Mouse (Mus musculus) regulatory T cell (primary cell): ENCODE measurements around the gene Lect2.

Source experiments
- in situ Hi-C: fragments of 300-600 bp; cut with MboI, MseI; formaldehyde crosslinking; loops from one replicate; pipeline ENCODE4 v1.15.1; 2025; ENCODE audit warnings: high pct_unique_total_duplicates

The Lect2 gene

DNA sequence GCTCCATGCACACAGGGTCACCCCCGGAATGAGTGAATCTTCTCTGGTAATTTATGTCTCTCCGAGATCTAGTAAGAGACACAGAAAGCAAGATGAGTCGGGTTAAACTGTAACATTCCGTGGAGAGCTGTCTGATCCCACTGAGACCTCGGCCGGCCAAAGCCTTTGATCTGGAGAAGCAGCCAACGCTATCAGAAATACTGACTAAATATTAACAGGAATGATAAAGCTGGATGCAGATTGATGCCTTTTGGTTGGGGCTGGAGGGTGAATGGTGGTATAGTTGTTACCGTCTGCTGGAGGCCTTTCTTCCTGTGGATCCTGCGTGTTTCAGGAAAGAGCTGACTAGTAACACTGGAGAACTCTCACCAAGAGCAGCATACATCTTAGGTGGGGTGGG lies at the start of gene Lect2:
Lect2 (minus strand) TSS at position 102 of the 400 bp plus-strand sequence.
- in situ Hi-C loops: no loop called here

DNA sequence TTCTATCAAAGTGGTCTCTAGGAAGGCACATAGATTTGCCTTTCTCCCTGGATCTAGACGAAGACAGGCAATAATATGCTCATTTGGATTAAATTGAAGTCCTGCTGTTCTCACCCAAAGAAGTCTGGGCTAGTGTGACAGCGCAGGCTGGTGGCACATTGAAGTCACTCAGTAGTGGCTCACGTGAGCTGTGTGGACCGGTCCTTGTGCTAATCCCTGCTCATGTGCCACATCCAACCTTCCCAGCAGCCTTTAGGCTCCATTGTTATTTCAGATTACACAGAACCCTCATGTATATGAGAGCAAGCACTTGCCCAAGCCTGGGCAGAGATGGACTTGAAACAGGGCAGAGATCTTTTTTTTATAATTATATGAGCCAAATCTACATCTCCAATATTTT lies 49.0 kb upstream of the Lect2 start:
- in situ Hi-C loops: no loop called here

DNA sequence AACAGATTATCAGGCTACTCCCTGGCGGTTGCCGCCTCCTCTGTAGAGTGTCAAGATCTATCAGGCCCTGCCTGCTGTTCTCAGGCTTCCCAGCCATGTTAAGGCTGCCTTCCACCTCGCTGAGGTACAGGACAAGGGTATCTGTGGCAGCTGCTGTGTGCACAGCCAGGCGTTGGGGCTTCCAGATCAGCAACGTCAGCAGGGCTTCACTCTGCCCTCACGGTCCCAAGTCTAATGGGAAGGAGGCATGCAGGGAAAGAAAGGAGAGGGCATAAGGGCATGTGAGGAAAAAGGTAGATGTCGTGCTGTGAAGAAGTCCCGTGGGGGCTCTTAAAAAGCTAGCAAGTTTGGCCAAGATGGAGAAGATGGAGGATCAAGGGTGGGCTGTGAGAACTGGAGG lies 46.9 kb upstream of the Lect2 start:
- in situ Hi-C loops: no loop called here

DNA sequence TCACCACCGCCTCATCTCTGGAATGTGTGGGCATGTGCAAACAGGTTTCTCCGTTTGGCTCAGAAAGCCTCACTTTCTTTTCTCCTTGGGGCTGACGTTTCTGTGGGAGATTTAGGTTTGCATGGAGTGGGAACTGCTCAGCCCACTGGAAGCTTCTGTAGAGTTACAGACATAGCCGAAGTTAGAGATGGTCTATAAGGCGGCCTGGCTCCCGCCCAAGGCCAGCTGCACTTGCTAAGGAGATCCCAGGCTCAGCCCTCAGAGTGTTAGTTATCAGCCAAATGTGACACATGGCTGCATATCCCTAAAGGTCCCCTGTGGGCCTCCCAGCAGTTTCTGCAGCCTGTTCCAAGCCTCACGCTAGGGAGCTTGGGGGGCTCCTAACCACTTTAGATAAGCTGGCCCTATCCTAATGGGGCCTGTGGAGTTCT lies 45.7 kb upstream of the Lect2 start:
- in situ Hi-C loops: no loop called here

DNA sequence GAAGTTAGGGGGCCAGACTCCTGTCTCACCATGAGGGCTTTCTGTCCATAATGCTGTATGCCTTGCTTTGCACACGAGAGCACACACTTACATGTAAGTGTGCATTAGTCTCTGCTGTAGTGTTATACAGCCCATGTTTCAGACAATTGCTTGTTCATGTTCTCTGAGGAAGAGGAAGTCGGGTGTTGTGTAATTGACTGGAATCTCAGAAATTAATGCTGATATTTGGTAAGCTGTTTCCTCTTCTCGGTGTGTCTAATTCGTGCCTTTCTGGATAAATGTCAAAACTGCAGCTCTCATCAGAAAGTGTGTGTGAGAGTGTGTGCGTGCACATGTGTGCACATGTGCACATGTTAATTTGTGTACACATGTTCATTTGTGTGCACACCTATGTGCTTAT lies 44.9 kb upstream of the Lect2 start:
- in situ Hi-C loops: no loop called here

DNA sequence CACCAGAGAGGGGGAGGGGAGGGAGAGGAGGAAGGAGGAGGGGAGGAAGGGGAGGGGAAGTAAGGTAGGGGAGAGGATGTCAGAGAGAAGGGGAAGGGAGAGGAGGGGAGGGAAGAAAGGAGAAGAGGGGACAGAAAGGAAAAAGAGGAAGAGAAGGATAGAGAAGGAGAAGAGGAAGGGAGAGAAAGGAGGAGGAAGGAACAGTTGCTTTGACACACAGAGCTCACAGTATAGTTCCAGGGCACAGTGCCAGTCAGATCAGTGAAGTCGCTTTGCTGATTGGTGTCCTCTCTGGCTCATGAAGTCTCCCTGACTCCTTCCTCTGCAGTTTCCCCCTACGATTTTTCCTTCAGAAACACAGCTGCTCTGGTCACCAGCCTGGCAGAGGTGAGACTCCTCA lies 43.6 kb upstream of the Lect2 start:
- in situ Hi-C loops: no loop called here

DNA sequence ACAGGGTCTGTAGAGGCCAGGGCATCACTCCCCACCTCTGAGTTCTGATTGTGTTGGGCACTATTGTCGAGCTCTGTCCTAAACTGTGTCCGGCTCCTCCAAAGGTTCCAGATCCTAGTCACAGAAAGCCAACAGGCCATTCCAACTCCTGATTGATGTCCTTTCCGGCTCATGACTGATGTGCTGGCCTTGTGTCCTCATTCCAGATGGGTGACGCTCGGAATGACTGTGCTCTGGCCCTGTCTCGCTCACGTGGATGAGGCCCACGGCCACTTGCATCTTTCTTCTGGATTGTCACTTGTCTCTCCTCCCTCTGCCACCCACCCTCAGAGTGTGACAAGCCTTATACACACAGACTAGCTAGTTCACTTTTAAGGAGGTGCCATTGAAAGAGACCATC lies 42.9 kb upstream of the Lect2 start:
- in situ Hi-C loops: no loop called here

DNA sequence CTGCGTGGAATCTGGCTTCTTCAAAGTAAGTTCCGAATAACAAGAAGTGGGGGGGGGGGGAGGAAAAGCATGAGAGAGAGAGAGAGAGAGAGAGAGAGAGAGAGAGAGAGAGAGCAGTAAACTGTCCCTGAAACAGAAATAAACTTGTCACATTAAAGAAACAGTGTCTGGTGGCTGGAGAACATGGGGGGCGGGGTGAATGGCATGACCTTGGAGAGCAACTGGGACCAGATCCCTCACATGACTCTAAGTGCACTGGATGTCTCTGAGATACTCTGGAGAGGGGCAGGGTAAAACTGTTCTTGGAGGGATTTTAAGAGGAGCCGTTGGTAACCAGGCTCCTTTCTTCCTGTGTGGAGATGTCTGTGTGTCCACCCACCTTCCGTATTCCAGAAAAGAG lies 41.9 kb upstream of the Lect2 start:
- in situ Hi-C loops: no loop called here

DNA sequence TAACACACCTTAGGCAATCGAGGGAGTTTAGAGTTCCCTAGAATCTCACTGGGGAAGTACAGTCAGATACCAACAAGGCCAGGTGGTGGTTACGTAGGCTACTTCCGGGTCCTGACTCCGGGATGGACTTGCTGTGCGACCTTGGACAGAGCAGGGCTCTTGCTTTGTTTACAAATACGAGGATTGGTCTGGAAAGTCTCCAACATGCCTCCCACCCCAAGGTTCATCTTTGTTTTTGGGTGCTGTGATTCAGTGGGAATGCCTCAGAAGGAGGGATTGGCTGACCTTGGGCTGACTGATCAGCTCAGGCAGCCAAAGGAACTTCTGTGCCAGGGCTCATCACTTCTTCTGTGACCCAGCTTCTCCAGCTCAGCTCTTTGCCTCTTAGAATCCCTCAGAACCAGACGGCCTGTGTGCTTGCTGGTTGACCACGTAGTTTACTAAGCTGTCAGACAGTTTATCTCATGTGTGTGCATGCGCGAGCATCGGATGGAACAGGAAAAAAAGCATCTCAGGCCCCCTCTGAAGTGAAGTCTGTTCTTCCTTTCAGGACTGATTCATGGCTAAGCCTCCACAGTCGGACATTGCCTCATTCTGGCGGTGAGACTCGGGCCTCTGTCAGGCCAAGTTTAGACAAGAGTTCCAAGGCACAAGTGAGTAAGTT lies 40.3 kb upstream of the Lect2 start:
- in situ Hi-C loops: no loop called here

DNA sequence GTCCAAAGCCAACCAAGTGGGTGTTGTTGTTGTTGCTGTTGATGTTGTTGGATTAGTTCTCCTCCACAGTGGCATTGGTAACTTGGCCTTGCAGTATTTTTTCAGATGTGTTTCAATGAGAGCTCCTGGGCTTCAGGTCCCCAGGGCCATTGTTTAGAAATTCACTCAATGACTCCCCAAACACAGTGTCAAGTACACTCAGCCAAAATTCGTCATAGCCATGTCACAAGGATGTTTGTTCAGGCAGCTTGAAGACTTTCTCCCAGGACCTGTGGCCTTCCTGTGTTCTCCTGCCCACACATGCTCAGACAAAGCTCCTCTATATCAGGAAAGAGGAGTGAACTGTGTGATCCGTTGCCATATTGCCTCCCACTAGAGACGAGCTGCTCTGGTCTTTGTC lies 37.7 kb upstream of the Lect2 start:
- in situ Hi-C loops: no loop called here

DNA sequence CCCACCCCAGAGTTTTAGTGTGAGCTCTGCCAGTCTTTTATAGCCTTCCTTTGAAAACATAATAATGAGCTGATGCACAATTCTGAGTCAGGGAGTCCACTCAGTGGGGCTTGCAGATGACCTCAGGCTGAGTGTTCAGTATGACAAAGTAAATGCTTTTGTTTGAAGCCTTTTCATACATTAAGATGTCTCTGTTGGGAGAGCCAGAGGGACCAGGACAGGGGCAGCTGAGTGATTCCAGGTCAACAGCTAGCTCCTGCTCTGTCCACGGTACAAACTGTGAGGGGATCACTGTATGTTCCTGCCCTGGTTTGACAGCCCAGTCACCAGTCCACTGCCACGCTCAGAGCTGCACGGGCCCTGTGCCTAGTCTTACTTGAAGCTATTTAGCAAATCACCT lies 34.4 kb upstream of the Lect2 start:
- in situ Hi-C loops: no loop called here

DNA sequence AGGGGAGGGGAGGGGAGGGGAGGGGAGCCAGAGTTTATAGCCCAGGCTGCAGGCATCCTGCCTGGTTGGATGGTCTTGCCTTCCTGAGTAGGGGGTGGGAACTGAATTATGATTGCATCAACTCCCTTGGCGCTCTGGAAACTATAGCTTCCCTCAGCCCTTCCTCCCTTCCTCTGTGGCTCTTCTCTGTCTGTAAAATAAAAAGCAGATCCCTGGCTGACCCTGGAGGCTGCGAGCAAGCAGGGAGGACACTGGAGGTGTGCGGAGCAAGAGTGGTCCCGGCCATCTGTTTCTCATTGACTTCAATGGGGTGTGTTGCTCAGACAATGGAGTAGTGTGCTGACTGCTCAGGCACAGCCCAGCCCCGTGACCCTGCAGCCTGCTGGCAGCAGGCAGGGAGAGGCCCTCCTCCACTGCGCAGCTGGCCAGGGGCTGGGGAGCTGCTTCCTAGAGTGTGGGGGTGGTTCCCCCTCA lies 33.7 kb upstream of the Lect2 start:
- in situ Hi-C loops: no loop called here

DNA sequence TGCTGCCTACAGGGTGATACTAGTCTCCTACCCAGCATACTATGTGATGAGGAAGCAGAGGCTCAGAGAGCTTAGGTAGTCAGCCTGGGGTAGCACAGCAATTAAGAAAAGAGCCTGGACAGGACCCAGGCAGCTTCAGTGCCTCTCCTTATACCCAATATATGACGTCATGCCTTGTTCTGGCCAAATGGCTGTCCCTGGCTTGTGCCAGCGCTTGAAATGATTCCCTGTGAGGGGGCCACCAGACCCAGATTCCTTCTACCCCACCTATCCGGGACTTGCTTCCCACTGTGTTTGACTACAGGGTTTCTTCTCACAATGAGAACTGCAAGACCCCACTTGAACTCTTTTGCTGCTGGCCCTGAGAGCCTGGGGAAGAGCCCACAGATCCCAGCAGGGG lies 33.2 kb upstream of the Lect2 start:
- in situ Hi-C loops: no loop called here

DNA sequence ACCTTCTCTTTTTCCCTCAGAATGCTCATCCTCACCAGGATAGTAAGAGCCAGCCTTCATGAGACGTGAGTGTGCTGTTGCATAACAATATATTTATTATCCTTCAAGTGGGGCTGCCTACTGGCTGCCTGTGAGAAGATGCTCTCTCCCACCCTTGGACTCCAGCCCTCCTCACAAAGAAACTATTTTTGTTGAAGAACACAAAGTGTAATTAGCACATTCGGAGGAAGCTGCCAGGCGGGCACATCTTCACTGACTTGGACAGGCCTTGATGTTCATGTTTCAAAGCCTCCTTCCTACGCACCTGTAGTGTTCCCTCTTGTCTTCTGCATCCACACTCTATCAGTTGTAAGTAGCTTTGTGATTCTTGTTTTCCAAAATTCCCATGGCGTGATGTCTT lies 32.1 kb upstream of the Lect2 start:
- in situ Hi-C loops: no loop called here

DNA sequence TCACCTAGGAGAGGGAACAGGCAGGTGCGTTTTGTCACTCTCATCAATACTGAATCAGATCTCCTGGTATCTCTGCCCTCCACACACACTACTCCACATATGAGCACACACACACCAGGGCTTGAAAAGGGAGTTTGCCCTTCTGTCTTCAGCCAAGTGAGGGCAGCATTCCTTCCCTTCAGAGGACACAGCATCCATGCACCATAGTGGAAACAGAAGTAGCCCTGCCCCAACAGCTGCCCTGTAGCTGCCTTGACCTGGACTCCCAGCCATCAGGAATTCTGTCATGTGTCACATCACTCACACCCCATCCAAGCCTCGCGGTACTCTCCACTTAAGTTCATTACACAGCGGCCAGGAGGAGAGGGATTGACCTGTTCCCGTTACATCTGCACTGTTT lies 29.8 kb upstream of the Lect2 start:
- in situ Hi-C loops: no loop called here

DNA sequence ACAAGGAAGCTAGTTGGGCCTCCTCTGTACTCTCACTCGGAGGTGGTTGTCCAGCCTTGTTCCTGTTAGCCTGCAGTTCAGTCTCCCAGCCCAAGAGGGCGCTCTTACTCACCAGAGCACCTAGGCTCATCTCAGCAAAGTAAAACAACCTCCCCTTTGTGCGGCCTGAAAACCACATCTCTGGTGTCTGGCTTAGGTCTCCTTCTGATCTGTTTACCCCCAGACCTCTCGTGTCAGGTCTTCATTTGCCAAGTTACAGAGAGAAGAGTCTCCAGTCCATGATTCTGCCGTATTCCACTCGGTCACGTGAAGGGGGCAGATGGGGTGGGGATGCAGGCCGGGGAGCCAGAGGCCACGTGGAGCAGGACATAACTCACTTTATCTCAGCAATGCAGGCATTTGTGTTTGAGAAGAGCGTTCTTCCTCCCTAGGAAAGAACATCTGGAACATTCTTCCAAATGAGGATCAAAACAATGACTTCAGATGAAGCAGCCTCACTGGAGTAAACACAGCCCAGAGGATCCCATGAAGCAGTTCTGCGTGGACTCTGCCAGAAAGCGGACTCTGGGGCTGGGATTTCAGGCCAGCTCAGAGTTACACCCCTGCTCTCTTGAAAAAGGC lies 27.5 kb upstream of the Lect2 start:
- in situ Hi-C loops: no loop called here

DNA sequence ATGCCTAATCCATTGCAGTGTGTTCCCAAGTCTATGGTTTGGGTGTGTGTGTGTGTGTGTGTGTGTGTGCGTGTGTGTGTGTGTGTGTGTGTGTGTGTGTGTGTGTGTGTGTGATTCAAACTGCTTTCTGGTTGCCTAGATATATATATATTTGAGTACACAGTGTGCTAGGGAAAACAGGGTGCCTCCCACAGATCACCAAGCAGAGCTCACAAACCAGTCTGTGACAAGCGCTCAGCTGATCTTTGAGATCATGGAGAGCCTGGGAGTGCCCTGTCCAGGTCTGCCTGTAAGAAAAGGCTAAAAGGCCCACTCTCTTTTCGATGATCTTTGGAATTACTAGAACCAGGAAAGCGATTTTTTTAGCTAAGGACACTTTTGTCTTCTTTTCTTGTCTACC lies 26.8 kb upstream of the Lect2 start:
- in situ Hi-C loops: no loop called here

DNA sequence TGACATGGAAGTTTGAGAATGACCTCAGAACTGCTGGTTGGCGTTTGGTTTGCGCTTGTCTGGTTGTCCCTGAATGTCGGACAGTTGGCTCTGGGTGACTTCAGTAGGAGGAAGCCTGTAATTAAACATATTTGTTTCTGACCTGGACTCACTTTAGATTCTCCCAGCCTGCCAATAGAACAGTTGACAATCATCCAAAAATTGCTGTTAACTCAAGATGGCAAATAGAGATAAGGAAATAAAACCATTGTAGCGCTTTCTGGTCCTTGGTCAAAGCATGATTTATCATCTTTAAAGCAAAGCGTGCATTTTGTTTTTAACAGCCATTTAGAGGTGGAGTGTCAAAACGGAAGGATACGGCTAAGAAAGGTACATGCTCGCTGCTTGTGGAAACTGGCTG lies 23.3 kb upstream of the Lect2 start:
- in situ Hi-C loops: no loop called here

DNA sequence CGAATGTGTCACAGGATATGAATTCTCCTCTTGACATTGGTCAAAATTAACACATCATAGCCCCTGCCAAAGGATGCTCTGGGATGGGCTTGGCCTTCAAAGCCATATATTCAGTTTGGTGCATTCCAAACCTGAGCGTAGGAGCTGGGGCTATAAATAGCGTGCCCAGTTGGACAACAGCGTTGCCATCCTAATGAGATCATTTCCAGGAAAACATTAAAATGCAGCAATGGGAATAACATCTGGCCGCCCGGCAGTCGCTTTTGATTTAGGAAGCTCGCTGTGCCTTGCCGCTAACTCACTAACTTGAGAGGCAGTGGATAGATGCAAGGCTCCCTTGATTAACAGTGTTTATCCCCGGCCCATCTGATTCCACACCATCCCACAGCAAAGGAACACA lies 18.0 kb upstream of the Lect2 start:
- in situ Hi-C loops: no loop called here

DNA sequence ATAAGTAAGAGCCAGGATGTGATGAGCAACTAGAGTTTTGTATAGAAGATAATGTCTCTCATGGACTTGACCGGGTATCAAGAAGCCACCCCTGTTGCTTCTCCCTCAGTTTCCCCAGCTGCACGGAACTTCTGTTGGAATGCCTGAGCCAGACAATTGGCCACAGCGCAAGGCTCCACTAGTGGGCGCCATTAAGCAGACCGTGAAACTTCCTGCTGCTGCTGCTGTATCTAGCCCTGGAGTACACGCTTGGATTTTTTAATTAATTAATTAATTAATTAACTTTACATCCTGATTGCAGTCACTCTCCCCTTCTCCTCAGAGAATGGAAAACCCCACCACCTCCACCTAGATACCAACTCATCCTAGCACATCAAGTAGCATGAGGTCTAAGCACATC lies 14.8 kb upstream of the Lect2 start:
- in situ Hi-C loops: loop anchor here (5.0 kb wide), 1 partner anchor 79 kb away; no protein-coding TSS in a partner anchor

DNA sequence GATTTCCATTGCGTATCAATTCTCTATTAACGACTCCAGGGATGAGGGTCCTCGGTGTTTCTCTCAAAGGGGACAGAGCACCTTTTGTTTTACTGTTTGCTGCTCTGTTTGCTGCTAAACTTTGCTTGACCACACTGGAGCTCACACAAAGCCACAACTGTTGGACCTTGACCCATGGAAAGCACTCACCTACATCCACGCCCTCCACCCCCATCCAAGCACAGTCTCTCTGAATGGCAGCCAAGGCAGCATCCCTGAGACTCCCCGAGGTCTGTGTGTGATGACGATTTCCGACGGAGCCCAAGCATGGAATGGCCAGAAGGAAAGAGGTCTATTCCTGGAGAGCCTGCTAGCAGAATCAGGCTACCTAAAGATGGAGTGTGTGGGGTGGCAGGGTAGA lies 12.8 kb upstream of the Lect2 start:
- in situ Hi-C loops: loop anchor here (5.0 kb wide), 1 partner anchor 81 kb away; no protein-coding TSS in a partner anchor

DNA sequence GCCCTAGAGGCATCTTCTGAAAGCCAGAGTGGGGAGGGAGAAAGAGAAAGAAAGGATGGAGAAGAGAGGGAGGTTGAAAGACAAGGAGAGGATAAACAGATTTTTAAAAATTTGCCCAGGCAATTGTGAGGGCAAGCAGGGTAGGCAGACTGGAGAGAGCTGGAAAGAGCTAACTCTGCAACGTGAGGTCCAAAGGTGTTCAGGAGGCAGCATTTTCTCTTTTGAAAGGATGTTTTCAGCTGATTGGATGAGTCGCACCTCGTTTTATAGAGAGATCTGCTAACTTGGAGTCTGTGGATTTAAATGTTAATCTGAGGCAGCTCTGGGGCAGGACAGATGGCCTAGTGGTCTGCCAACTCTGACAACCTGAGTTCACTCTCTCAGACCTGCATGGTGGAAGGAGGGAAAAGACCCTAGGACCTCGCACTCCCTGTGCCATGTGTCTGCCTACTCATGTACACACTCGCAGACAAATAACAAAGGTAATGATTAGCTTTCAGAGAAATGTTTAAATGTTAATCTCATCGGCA lies 11.6 kb upstream of the Lect2 start:
- in situ Hi-C loops: loop anchor here (5.0 kb wide), 1 partner anchor 82 kb away; no protein-coding TSS in a partner anchor

DNA sequence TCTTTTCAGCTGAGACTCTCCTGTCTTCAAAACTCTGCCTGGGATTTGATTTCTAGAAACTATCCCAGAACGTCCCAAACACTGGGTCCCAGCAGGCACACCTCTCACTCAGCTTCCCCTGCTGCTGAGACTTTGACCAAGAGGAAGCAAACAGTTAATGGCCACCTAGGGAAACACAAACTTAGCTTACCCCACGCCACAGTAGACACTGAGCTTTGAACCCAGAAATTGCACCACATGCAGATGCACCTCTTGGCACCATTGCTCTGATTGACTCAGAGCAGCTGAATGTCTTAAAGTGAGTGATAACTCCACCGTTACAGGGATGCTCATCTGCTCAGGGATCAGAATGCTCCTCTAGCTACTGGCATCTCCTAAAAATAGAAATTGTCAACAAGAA lies 10.5 kb upstream of the Lect2 start:
- in situ Hi-C loops: no loop called here
